Comparison of ENCODE assay signal across 8 mouse cellular contexts in genomic region chr5:21372493-21373179, GRCm38 (mm10). TPM values are rescaled to one million over a fixed set of nuclear protein-coding genes. Genes with fewer than 3 reads are reported as not detected.
A peak's percentile ranks its signal among the peaks of the same experiment; 100 is the strongest.
DNase-seq lines count a peak whose midpoint lies in the region; ATAC-seq and TF ChIP-seq lines count a peak whose summit lies in the region.

Gene Fgl2 (plus strand): TSS chr5:21372642.

- no peak within 1 kb of the TSS for H3K27ac ChIP-seq in bone marrow macrophage, adult 2 months (ENCODE audit: insufficient read depth, low read depth, low read length)
- no peak within 1 kb of the TSS for H3K27ac ChIP-seq in forebrain, embryonic 13.5 days
- no peak within 1 kb of the TSS for H3K27ac ChIP-seq in lung, embryonic 15.5 days

- peak; percentile 77 to 81 for DNase-seq in heart, postnatal 10 days
- peak; percentile 26 to 62 for DNase-seq in kidney, postnatal 36 days
- DNase-seq in thymus, postnatal 0 days (ENCODE audit: low spot score): peak; percentile 26

- no peaks in the 10 kb centered on the region for H3K9me3 ChIP-seq in E14TG2a.4 (ENCODE audit: low read length)
- H3K9me3 ChIP-seq in forebrain, embryonic 13.5 days (replicated peaks): no peaks in the 10 kb centered on the region
- no peaks in the 10 kb centered on the region for H3K9me3 ChIP-seq in lung, embryonic 15.5 days

- no peak for TF ChIP-seq CTCF in E14TG2a.4 (conservative IDR thresholded peaks at IDR 0.05; ENCODE audit: low read length)
- no peak for TF ChIP-seq CTCF in bone marrow macrophage, adult 2 months (IDR thresholded peaks at IDR 0.05; ENCODE audit: low read depth, low read length)

- H3K4me1 ChIP-seq in E14TG2a.4 (replicated peaks; ENCODE audit: low read depth, low read length): peaks cover 10% of the 10 kb centered on the region
- H3K4me1 ChIP-seq in bone marrow macrophage, adult 2 months (ENCODE audit: control insufficient read depth, insufficient read depth, low read length): 0 out of 2 replicates have a peak, but pooled peaks cover 2% of the 10 kb centered on the region
- peaks cover 13% of the 10 kb centered on the region for H3K4me1 ChIP-seq in forebrain, embryonic 13.5 days
- peaks cover 3% of the 10 kb centered on the region; the same call in 1 of the 2 replicates for H3K4me1 ChIP-seq in lung, embryonic 15.5 days

- no peaks in the 10 kb centered on the region for H3K36me3 ChIP-seq in E14TG2a.4 (ENCODE audit: insufficient read depth, low read length)
- H3K36me3 ChIP-seq in forebrain, embryonic 13.5 days (ENCODE audit: poor library complexity, severe bottlenecking): no peaks in the 10 kb centered on the region
- no peaks in the 10 kb centered on the region for H3K36me3 ChIP-seq in lung, embryonic 15.5 days

- no peak for TF ChIP-seq POLR2A in bone marrow macrophage, adult 2 months (IDR thresholded peaks at IDR 0.05; ENCODE audit: borderline replicate concordance, low read depth, low read length)

- H3K4me3 ChIP-seq in E14TG2a.4 (replicated peaks; ENCODE audit: low read length): peak within 1 kb of the TSS; percentile 77
- peak within 1 kb of the TSS; percentile 56 for H3K4me3 ChIP-seq in bone marrow macrophage, adult 2 months (ENCODE audit: insufficient read depth, low read length)
- H3K4me3 ChIP-seq in forebrain, embryonic 13.5 days: peak within 1 kb of the TSS; percentile 52
- peak within 1 kb of the TSS; percentile 44 for H3K4me3 ChIP-seq in lung, embryonic 15.5 days

- intact Hi-C loops in heart, postnatal 10 days (cut with DNase I): loop anchor here (5.0 kb wide), 1 partner anchor 40 kb away; no protein-coding TSS in a partner anchor

- H3K4me2 ChIP-seq in forebrain, embryonic 13.5 days: peak within 1 kb of the TSS; percentile 95
- peak within 1 kb of the TSS; percentile 94 for H3K4me2 ChIP-seq in lung, embryonic 15.5 days

- peaks cover 21% of the 10 kb centered on the region for H3K27me3 ChIP-seq in E14TG2a.4 (ENCODE audit: insufficient read depth, low read length)
- H3K27me3 ChIP-seq in forebrain, embryonic 13.5 days: no peaks in the 10 kb centered on the region
- peaks cover 12% of the 10 kb centered on the region; the same call in 1 of the 2 replicates for H3K27me3 ChIP-seq in lung, embryonic 15.5 days

- ATAC-seq in forebrain, embryonic 13.5 days: peak; percentile 92
- peak; percentile 67 for ATAC-seq in lung, embryonic 15.5 days (ENCODE audit: borderline replicate concordance, extremely low read depth, low FRiP score, low TSS enrichment)
- ATAC-seq in neutrophil, adult 5-6 weeks (ENCODE audit: extremely low read depth, insufficient number of reproducible peaks, low FRiP score, poor library complexity, severe bottlenecking): peak; percentile 89

- WGBS in forebrain, embryonic 13.5 days: 3% methylated on average over 31 of the region's 31 CpGs
- WGBS in lung, embryonic 15.5 days: 4% methylated on average over 31 of the region's 31 CpGs

- H3K9ac ChIP-seq in forebrain, embryonic 13.5 days: peak within 1 kb of the TSS; percentile 80
- H3K9ac ChIP-seq in lung, embryonic 15.5 days: peak within 1 kb of the TSS; percentile 43

RNA-seq across cellular contexts. Expression of gene Fgl2, which starts in this region (rescaled TPM):
- polyA plus RNA-seq in bone marrow macrophage, adult 2 months (2012; ENCODE audit: insufficient read depth, insufficient read length, missing spikeins): 32.2 and 33.9 TPM in 2 replicates
- 0.89 and 1.3 TPM in 2 replicates for polyA plus RNA-seq in forebrain, embryonic 13.5 days (2015; fragmentation: Nextera tagmentation; extraction: Ambion mirVana)
- total RNA-seq in heart, postnatal 10 days (2021): 10 to 100 TPM; 43.8 to 49.0 TPM
- 4.6 and 5.8 TPM in 2 replicates for polyA plus RNA-seq in lung, embryonic 15.5 days (2015; fragmentation: Nextera tagmentation; extraction: Ambion mirVana)
- 727 and 731 TPM in 2 replicates for total RNA-seq in neutrophil, adult 5-6 weeks (2017)
- polyA plus RNA-seq in thymus, postnatal 0 days (2015; fragmentation: Nextera tagmentation; extraction: Ambion mirVana): 4.5 and 4.8 TPM in 2 replicates

Comparison
In these comparisons a context has a peak if more than half of its experiments do, and no peak if none do; other contexts are left out.
1. RNA of gene Fgl2 (total RNA-seq): 727 to 731 TPM in neutrophil, adult 5-6 weeks; 43.8 to 49.0 TPM in heart, postnatal 10 days; every median in the first group is over 10 times any median in the second.
2. DNase-seq: peak in every context shown above with its lines; median percentile 79 in heart, postnatal 10 days; 44 in kidney, postnatal 36 days; 26 in thymus, postnatal 0 days.
3. Peak in every context shown above with its lines, with median percentiles within 50 percentile points of each other: H3K4me3 ChIP-seq and ATAC-seq.